Mouse (Mus musculus): Measurements from ENCODE around the gene Trpc1.
A peak's percentile ranks its signal among the peaks of the same experiment; 100 is the strongest.

Trpc1 gene

DNA sequence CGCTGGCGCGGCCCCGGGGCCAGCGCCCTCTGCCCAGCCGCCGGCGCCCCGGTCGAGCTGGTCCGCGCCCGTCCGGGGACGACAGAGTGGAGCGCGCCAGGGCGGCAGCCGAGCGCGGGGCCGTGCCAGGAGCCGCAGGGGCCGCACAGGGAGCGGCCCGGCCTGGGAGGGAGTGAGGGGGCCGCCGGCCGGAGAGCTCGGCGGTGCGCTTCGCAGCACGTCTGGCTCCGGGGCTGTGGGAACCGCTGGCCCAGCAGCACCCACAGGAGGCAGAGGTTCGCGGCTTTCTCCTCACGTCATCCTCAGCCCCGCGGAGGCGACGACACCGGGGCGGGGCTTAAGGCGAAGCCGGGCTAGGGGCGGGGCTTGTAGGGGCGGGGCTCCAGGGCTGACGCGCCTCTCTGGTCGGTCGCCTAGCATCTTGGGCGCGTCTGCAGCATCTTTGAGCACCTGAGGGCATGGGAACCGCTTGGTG is at the start of gene Trpc1:
TSS of gene Trpc1 (minus strand) at position 339 of the 475 bp plus-strand sequence.
- DNase-seq: peak; percentile 66

GRCm38 (mm10) chr9:95796323-95796722 is 46.1 kb upstream of the Trpc1 start:
- DNase-seq: no peak

DNA sequence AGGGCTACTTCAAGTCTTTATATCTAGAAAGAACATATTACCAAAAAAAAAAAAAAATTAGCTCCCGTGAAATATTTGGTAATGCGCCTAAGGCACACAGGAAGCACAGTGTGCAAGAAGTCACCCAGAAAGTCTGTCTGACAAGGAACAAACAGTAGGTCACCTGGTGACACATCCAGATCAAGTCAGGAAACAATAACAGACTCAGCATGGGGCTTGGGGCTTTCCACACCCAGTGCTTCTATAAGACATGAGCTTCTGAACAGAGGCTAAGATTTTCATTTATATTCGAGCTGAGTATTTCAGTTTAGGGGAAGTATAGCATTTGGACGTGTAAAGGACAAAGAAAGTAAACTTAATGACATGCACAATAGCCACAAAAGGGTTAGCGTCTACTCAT is 45.7 kb upstream of the Trpc1 start:
- DNase-seq: no peak

- no peak for DNase-seq
These were observed 45.1 kb upstream of the Trpc1 start for GRCm38 (mm10) chr9:95795077-95795784.

- no peak for DNase-seq
These were observed 44.0 kb upstream of the Trpc1 start for GRCm38 (mm10) chr9:95793986-95794744.

DNA sequence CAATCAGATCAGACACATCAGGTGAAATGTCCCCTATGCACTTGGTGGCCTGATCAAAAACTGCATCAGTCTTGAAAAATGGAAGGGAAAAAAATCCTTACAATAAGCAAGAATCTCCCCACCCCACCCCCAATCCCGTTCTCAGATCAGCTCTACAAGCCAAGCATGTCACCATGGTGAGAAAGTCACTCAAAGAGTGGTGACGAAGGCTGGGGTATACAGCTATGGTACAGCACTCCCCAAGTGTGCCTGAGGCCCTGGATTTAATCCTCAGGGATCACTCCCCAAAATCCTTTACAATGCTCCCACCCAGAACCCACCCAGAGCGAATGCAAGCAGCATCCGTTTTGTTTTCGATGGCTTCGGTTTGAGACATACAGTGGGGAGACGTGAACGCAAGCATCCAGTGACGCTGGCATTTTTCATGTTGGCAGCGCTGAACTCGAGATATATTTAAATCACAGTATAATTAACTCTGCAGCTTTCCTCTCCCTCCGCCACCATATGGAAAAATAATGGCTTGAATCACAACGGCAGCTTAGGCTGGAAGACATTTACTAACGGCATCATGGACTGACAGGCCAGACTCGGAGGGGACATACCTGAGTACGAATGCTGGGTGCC is 34.8 kb upstream of the Trpc1 start:
- no peak for DNase-seq

- DNase-seq: no peak
These were observed 33.6 kb upstream of the Trpc1 start for GRCm38 (mm10) chr9:95783646-95784293.

DNA sequence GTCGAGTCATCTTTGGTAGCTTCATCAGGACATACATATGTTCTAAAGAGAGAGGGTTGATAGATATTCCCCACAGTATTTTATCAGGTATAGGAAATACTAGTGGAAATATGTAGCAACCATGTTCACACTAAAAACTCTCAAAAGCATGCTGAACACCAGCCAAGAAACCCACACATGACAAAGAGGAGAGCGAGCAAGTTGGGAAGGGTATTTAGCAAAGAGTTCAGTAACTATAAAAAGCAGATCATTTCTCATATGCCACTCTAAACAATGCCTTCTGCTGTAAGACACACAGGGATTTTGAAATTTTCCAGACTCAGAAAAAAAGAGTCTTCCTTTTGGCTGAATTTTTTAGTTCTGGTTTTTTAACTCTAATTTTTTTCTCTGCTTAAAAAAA is 21.5 kb upstream of the Trpc1 start:
- no peak for DNase-seq

GRCm38 (mm10) chr9:95763218-95763617 is 13.0 kb upstream of the Trpc1 start:
- no peak for DNase-seq

- no peak for DNase-seq
These were observed 12.1 kb upstream of the Trpc1 start for GRCm38 (mm10) chr9:95762228-95762627.

- no peak for DNase-seq
These were observed 11.2 kb upstream of the Trpc1 start for GRCm38 (mm10) chr9:95761381-95761780.

DNA sequence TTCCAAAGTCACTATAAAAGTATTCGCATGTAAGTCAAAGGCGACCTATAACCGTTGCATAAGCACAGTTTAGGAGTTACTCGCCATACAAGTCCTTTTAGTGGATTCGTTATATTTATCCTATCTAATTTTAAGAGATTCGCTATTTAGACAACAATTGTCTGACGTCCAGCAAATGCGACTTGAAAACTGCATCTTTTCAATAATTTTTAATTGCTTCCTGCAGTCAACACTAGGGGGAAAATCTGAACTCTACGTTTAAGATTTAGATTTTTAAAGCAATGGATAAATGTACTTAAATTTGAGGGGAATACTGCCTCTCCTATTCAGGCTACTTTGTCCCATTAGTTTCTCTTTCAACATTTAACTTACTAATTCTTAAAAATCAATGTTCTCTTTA is 571 bp upstream of the Trpc1 start:
- DNase-seq: no peak

- DNase-seq: peak; percentile 4
These were observed 680 bp downstream of the Trpc1 start for GRCm38 (mm10) chr9:95749461-95749928.

- no peak for DNase-seq
These were observed 2.9 kb downstream of the Trpc1 start for GRCm38 (mm10) chr9:95747298-95747697.

DNA sequence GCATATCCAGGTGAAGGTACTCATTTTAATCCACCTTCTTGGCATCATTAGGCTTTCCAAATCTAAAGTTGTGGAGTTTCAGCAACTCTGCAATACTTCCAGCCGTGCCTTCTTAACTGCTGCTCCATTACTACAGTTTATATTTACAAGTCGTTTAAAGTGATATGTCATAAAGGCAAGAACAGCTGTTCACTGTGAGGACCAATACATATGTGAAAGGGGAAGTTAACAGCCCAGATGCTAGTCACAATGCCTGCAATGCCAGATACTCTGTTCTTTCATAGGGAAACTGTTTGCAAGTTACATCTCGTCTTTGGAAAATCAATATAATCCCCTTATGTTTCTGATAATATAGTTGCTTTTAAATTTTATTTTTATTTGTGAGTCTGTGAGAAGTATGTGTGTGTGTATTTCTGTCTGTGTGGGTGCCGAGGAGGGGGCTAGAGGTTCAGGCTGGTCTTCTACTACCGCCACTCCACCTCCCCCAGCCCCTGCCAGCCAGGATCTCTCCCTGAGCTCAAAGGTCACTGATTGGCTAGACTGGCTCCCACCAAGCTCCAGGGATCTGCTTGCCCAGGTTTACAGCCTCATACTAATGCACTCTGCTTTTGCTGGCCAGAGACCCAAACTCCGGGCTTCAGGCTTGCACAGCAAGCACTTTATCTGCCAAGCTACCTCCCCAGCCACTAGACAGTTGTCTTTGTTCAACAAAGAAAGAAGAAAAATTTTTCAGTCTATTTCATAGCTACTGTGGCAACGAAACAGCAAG is 5.1 kb downstream of the Trpc1 start:
- no peak for DNase-seq

DNA sequence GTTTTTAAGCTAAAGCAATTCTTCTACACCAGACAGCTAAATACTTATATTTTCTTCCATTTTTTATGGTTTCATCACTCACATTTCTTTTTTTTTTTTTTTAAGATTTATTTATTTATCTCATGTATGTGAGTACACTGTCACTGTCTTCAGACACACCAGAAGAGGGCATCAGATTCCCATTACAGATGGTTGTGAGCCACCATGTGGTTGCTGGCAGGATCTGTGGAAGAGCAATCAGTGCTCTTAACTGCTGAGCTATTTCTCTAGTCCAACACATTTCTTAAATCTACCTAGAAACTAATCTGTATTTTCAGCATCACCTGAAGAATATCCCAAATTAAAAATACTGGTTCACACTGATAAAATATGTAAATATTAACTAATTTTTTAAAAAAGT is 13.9 kb downstream of the Trpc1 start:
- DNase-seq: no peak

- DNase-seq: no peak
These were observed 37.6 kb downstream of the Trpc1 start for GRCm38 (mm10) chr9:95712574-95712973.

DNA sequence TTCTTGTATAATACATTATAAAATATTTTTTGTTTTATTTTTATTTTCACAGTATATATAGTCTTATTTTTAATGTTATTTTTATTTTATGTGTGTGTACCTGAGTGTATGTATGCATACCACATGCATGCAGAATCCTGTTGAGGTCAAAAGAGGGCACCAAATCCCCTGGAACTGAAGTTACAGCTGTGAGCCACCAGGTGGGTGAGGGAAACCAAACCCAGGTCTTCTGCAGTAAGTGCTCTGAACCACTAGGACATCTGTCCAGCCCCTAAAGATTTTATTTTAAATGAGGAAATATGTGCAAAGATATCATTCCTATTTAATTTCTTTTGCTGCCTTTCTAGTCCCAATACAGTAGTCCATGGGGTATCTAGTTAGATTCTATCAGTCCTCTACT is 41.2 kb downstream of the Trpc1 start:
- no peak for DNase-seq

DNA sequence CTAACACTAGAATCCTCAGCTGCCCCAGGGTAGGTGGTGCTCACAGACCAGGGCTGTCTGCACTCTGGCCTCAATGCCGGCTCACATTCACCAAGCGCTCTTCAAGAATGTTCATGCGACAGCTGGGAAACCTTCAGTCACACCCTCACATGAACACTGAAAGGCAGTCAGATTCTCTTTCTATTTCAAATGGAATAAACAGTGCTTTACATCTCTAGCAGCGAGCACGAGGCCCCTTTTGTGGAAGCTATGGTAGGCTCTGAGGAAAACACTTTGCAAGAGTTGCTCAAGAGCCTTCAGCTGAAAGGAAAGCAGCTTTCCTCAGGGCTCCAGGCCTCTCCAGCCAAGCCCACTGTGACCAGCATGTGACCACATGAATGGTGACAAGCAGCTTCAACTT is 44.8 kb downstream of the Trpc1 start:
- DNase-seq: no peak

DNA sequence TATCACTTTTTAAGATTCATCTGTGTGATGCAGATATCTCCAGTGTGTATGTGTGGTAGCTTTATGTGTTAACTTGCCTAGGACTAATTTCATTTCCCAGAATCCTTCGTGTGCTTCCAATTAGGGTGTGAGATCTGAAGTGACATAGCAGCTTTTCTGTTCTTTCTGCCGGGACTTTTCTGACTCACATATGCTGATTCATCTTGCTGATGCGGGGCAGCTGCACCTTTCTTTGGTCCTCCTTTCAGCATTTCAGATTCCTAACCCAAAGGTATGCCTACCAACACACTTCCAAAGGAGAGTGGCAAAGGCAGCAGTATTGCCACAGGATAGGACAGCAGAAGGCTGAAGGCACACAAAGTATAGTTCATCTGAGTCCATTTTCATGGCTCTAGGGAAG is 46.1 kb downstream of the Trpc1 start:
- no peak for DNase-seq

- no peak for DNase-seq
These were observed 50.9 kb downstream of the Trpc1 start for GRCm38 (mm10) chr9:95699273-95699672.

GRCm38 (mm10) chr9:95697808-95698207 is 52.4 kb downstream of the Trpc1 start:
- peak; percentile 29 for DNase-seq
